Comparison of ENCODE assay signal across 8 mouse cellular contexts in the genomic region with DNA sequence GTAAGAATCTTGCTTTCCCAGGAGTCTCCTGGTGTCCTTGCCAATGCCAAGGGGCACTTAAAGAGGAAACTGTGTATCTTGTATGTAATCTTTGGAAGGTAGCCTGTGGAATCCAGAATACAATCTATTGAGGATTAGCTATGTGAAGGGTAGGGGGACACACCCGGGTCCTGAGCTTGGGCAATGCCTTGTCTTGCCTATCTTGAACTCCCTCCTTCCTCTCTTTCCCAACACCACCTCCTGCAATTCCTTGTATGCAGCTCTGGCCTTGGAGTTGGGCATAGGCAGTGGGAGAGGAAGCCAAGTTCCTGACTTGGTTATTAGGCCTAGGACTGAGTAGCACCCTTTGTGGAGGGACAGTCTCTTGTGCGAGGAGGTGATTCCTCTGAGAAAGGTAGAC. TPM values are rescaled to one million over a fixed set of nuclear protein-coding genes. Genes with fewer than 3 reads are reported as not detected.
DNase-seq lines count a peak whose midpoint lies in the region; ATAC-seq and TF ChIP-seq lines count a peak whose summit lies in the region.

No protein-coding gene starts in this region.

- 89% methylated on average over 2 of the region's 2 CpGs for WGBS in hindbrain, embryonic 10.5 days
- WGBS in hindbrain, embryonic 11.5 days: 79% methylated on average over 2 of the region's 2 CpGs
- WGBS in heart, embryonic 16.5 days: 49% methylated on average over 2 of the region's 2 CpGs
- 46% methylated on average over 2 of the region's 2 CpGs for WGBS in liver, embryonic 14.5 days (ENCODE audit: insufficient replicate concordance)

- peak overlapping the region; percentile 99 for H3K27ac ChIP-seq in hindbrain, embryonic 10.5 days
- H3K27ac ChIP-seq in hindbrain, embryonic 11.5 days (ENCODE audit: low read depth, low read length): no peak overlapping the region
- peak overlapping the region; percentile 97 for H3K27ac ChIP-seq in heart, embryonic 16.5 days (ENCODE audit: low read length)
- no peak overlapping the region for H3K27ac ChIP-seq in liver, embryonic 14.5 days

- H3K4me3 ChIP-seq in hindbrain, embryonic 10.5 days: peak overlapping the region; percentile 92
- H3K4me3 ChIP-seq in hindbrain, embryonic 11.5 days (ENCODE audit: low read depth, low read length): no peak overlapping the region
- H3K4me3 ChIP-seq in heart, embryonic 16.5 days (ENCODE audit: low read length): peak overlapping the region; percentile 86
- peak overlapping the region in 1 of 2 experiments; percentile 55; a peak in 2 of 4 replicates for H3K4me3 ChIP-seq in liver, embryonic 14.5 days (ENCODE audit: insufficient read depth in 1 of 2, low read depth in 2 of 2, low read length in 2 of 2)

- H3K9ac ChIP-seq in hindbrain, embryonic 11.5 days (ENCODE audit: low read depth, low read length): no peak overlapping the region
- peak overlapping the region; percentile 90 for H3K9ac ChIP-seq in heart, embryonic 16.5 days (ENCODE audit: low read length)
- no peak overlapping the region for H3K9ac ChIP-seq in liver, embryonic 14.5 days (replicated peaks)

- peaks cover 26% of the 10 kb centered on the region for H3K4me1 ChIP-seq in hindbrain, embryonic 10.5 days (replicated peaks)
- H3K4me1 ChIP-seq in hindbrain, embryonic 11.5 days (replicated peaks; ENCODE audit: control insufficient read depth, insufficient read depth, low read length): no peaks in the 10 kb centered on the region; the same call in 1 of the 2 replicates
- H3K4me1 ChIP-seq in heart, embryonic 16.5 days (ENCODE audit: control insufficient read depth, insufficient read depth, low read length): peaks cover 50% of the 10 kb centered on the region
- peaks cover 0 to 22% of the 10 kb centered on the region in 2 experiments; a peak in 2 of 4 replicates for H3K4me1 ChIP-seq in liver, embryonic 14.5 days (replicated peaks; ENCODE audit: control insufficient read depth in 2 of 2, insufficient read depth in 2 of 2, low read length in 1 of 2)

- DNase-seq in hindbrain, embryonic 10.5 days (ENCODE audit: low spot score): no peak
- DNase-seq in hindbrain, embryonic 11.5 days (ENCODE audit: low spot score): no peak
- peak; percentile 18 to 37 for DNase-seq in adrenal gland, postnatal 36 days
- DNase-seq in liver, embryonic 14.5 days (ENCODE audit: low read depth in 3 of 3, low spot score in 3 of 3): no peak
- DNase-seq in urinary bladder, postnatal 25 days (ENCODE audit: low spot score): no peak
- DNase-seq in spleen, adult 18-20 months: no peak
- no peak for DNase-seq in thymus, postnatal 25 days

- H3K27me3 ChIP-seq in hindbrain, embryonic 10.5 days (ENCODE audit: insufficient read depth, poor library complexity, severe bottlenecking): no peaks in the 10 kb centered on the region
- H3K27me3 ChIP-seq in hindbrain, embryonic 11.5 days (ENCODE audit: control insufficient read depth, insufficient read depth, low read length): no peaks in the 10 kb centered on the region
- H3K27me3 ChIP-seq in heart, embryonic 16.5 days (ENCODE audit: control insufficient read depth, insufficient read depth, low read length): no peaks in the 10 kb centered on the region
- H3K27me3 ChIP-seq in liver, embryonic 14.5 days (ENCODE audit: control insufficient read depth, insufficient read depth, low read length): peaks cover 18% of the 10 kb centered on the region

- no peak for TF ChIP-seq EP300 in liver, embryonic 14.5 days (IDR thresholded peaks at IDR 0.05; ENCODE audit: low read depth)

- no peak for ATAC-seq in hindbrain, embryonic 11.5 days (ENCODE audit: low FRiP score)
- no peak for ATAC-seq in heart, embryonic 16.5 days (replicated peaks; ENCODE audit: extremely low read depth, insufficient read depth, low FRiP score)
- no peak for ATAC-seq in liver, embryonic 14.5 days (ENCODE audit: insufficient read depth)

- H3K36me3 ChIP-seq in hindbrain, embryonic 10.5 days: no peaks in the 10 kb centered on the region
- H3K36me3 ChIP-seq in hindbrain, embryonic 11.5 days (ENCODE audit: control insufficient read depth, insufficient read depth, low read length): no peaks in the 10 kb centered on the region
- H3K36me3 ChIP-seq in heart, embryonic 16.5 days (ENCODE audit: control insufficient read depth, insufficient read depth): no peaks in the 10 kb centered on the region
- no peaks in the 10 kb centered on the region for H3K36me3 ChIP-seq in liver, embryonic 14.5 days (replicated peaks; ENCODE audit: control insufficient read depth, insufficient read depth, low read depth)

- no peak for TF ChIP-seq CTCF in liver, embryonic 14.5 days (IDR thresholded peaks at IDR 0.05; ENCODE audit: low read depth)

- no peak overlapping the region for H3K4me2 ChIP-seq in hindbrain, embryonic 11.5 days (replicated peaks; ENCODE audit: low read depth, low read length)
- H3K4me2 ChIP-seq in heart, embryonic 16.5 days (ENCODE audit: low read depth, low read length): peak overlapping the region; percentile 83
- peak overlapping the region; percentile 54 for H3K4me2 ChIP-seq in liver, embryonic 14.5 days (ENCODE audit: low read depth)

- H3K9me3 ChIP-seq in hindbrain, embryonic 10.5 days: no peaks in the 10 kb centered on the region
- H3K9me3 ChIP-seq in hindbrain, embryonic 11.5 days (ENCODE audit: control insufficient read depth, low read length): no peaks in the 10 kb centered on the region
- no peaks in the 10 kb centered on the region for H3K9me3 ChIP-seq in heart, embryonic 16.5 days (replicated peaks; ENCODE audit: control insufficient read depth, low read length)
- no peaks in the 10 kb centered on the region for H3K9me3 ChIP-seq in liver, embryonic 14.5 days (ENCODE audit: control insufficient read depth, low read length)

RNA-seq across cellular contexts. Expression of a gene that starts 1.8 kb away (rescaled TPM):
- 26.6 and 28.6 TPM in 2 replicates for polyA plus RNA-seq in hindbrain, embryonic 10.5 days (2016; fragmentation: Nextera tagmentation; extraction: Ambion mirVana)
- polyA plus RNA-seq in hindbrain, embryonic 11.5 days (2014; fragmentation: Nextera tagmentation; extraction: Ambion mirVana): 19.6 and 25.1 TPM in 2 replicates
- 10 to 100 TPM; 70.3 to 80.3 TPM for total RNA-seq in adrenal gland, postnatal 36 days (2021)
- polyA plus RNA-seq in heart, embryonic 16.5 days (2015; fragmentation: Nextera tagmentation; extraction: Ambion mirVana): 42.6 and 46.2 TPM in 2 replicates
- 1.4 TPM in 2 replicates for polyA plus RNA-seq in liver, embryonic 14.5 days (2012; rRNA removed)
- 3.5 and 4.3 TPM in 2 replicates for polyA plus RNA-seq in liver, embryonic 14.5 days (2014; fragmentation: Nextera tagmentation; extraction: Ambion mirVana)

Comparison
In these comparisons a context has a peak if more than half of its experiments do, and no peak if none do; other contexts are left out.
1. H3K27ac ChIP-seq: peak in hindbrain, embryonic 10.5 days (single experiment) and heart, embryonic 16.5 days (single experiment); none in hindbrain, embryonic 11.5 days (single experiment) and liver, embryonic 14.5 days (single experiment).
2. DNase-seq: peak in adrenal gland, postnatal 36 days (2 of 2); none in hindbrain, embryonic 10.5 days (single experiment), hindbrain, embryonic 11.5 days (single experiment), liver, embryonic 14.5 days (0 of 3), urinary bladder, postnatal 25 days (single experiment), spleen, adult 18-20 months (0 of 2) and thymus, postnatal 25 days (single experiment).